Mouse (Mus musculus) C2C12 (cell line): ENCODE measurements around the gene Ifitm7.

Experiments
- CTCF ChIP-seq: IDR thresholded peaks from one replicate; pipeline ENCODE4 v1.5.1; 2011; ENCODE audit not compliant: control insufficient read depth, insufficient read depth, insufficient read length
- MAX ChIP-seq: IDR thresholded peaks from one replicate; pipeline ENCODE4 v1.6.1; 2011; ENCODE audit warnings: mild to moderate bottlenecking, control low read depth
- USF1 ChIP-seq: IDR thresholded peaks from one replicate; pipeline ENCODE4 v1.6.1; 2011; ENCODE audit warnings: low read depth, mild to moderate bottlenecking, control low read depth, moderate library complexity

- TF ChIP-seq CTCF = no peak
- no peak for TF ChIP-seq MAX
- TF ChIP-seq USF1 = no peak
These were observed at the start of gene Ifitm7, which contains the start of gene 2900011O08Rik for GRCm38 (mm10) chr16:13986574-13987478.
